Mouse (Mus musculus): ENCODE data around the gene Caskin2.

- no peak for TF ChIP-seq CTCF (IDR thresholded peaks at IDR 0.05; ENCODE audit: low read depth)
- TF ChIP-seq EP300 (optimal IDR thresholded peaks at IDR 0.05), result no peak
These were observed 21.5 kb downstream of the Caskin2 start for GRCm38 (mm10) chr11:115791919-115792318.

Measured in stomach, postnatal 0 days (tissue).